Mouse (Mus musculus) hindbrain, embryonic 13.5 days (tissue): ENCODE results near the gene Notch2. TPM values are rescaled to one million over a fixed set of nuclear protein-coding genes. Genes with fewer than 3 reads are reported as not detected.

Source experiments
- ATAC-seq: fragments of 200-750 bp; cut with Nextera tagmentation; 2 replicates; pipeline ENCODE4 v1.8.0; 2017; ENCODE audit warnings: moderate TSS enrichment; ENCODE audit not compliant: low FRiP score
- H3K27ac ChIP-seq: fragments of 300-500 bp; sonication (generic); 2 replicates; pipeline ENCODE4 v1.5.1; 2015; ENCODE audit warnings: inconsistent platforms, mild to moderate bottlenecking, moderate library complexity
- H3K27me3 ChIP-seq: fragments of 300-500 bp; sonication (generic); 2 replicates; pipeline ENCODE4 v1.6.1; 2015; ENCODE audit warnings: mild to moderate bottlenecking, inconsistent platforms
- H3K36me3 ChIP-seq: fragments of 300-500 bp; sonication (generic); 2 replicates; pipeline ENCODE4 v1.6.1; 2015; ENCODE audit warnings: mild to moderate bottlenecking, inconsistent platforms
- H3K4me1 ChIP-seq: fragments of 300-500 bp; sonication (generic); replicated peaks from 2 replicates; pipeline ENCODE4 v1.6.1; 2015; ENCODE audit warnings: inconsistent platforms
- H3K4me2 ChIP-seq: fragments of 300-500 bp; sonication (generic); 2 replicates; pipeline ENCODE4 v1.6.1; 2015; ENCODE audit warnings: inconsistent platforms, mild to moderate bottlenecking, moderate library complexity
- H3K4me3 ChIP-seq: fragments of 300-500 bp; sonication (generic); 2 replicates; pipeline ENCODE4 v1.5.1; 2015; ENCODE audit warnings: mild to moderate bottlenecking, inconsistent platforms
- H3K9ac ChIP-seq: fragments of 300-500 bp; sonication (generic); 2 replicates; pipeline ENCODE4 v1.6.1; 2015; ENCODE audit warnings: mild to moderate bottlenecking, inconsistent platforms
- H3K9me3 ChIP-seq: fragments of 300-500 bp; sonication (generic); 2 replicates; pipeline ENCODE4 v1.6.1; 2016; ENCODE audit warnings: inconsistent platforms
- WGBS: fragments of 180-500 bp; shearing (Covaris S2); methylation state at CpG from one replicate; pipeline ENCODE4 v1.1.7; 2015; 5-methylcytosine and 5-hydroxymethylcytosine counted together
- polyA plus RNA-seq: library from polyadenylated mRNA; unstranded; fragments of >200 nt; fragmentation: Nextera tagmentation; extraction: Ambion mirVana; gene quantifications from 2 replicates; pipeline ENCODE4 v1.2.1, GENCODE M21; 2015

The Notch2 gene
- polyA plus RNA-seq, 1 experiment from 2014 or later, result 12.0 TPM

DNA sequence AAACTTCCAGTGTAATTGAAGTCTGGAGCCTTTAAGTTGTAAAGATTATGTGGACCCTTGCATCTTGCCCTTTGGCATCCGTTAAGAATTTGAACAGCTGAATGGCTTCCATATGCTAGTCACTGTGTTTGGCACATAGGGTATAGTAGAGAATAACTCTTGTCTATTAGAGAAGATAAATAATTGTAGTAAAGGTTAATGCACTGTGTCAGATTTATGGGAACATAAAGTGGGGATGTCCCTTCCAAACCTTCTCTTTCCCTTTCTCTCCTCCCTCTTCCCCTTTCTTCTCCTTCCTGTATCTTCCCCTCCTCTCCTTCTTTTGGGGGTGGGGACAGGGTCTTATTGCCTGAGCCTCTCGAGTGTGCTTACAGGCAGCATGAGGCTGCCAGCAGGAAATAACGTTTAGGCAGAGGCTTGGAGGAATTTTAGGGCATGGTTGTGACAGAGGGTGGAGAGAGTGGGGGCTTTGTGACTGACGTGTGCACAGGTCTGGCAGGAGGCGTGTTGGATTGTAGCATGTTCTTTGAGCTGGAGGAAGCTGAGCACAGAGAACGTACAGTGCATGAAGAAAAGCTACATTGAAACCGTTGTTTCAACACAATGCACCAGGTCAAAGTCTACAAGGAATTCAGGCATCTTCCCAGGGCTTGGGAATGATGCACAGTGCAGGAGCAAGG is 47.8 kb downstream of the Notch2 start:
- Histone ChIP-seq H3K9me3 (no peaks in the 10 kb centered on the region), H3K9ac (no peak overlapping the region), H3K27me3 (no peaks in the 10 kb centered on the region), H3K27ac (peak overlapping the region; percentile 86; the same call in 1 of the 2 replicates), H3K4me3 (no peak overlapping the region), H3K36me3 (no peaks in the 10 kb centered on the region), H3K4me2 (no peak overlapping the region), H3K4me1 (peaks cover 55% of the 10 kb centered on the region)
- 35% methylated on average over 7 of the region's 7 CpGs for WGBS
- 0 out of 2 replicates have a peak, but pooled peaks have one; percentile 2 for ATAC-seq

GRCm38 (mm10) chr3:98061661-98062330 is 48.5 kb downstream of the Notch2 start:
- Histone ChIP-seq H3K4me3 (no peak overlapping the region), H3K4me1 (peaks cover 52% of the 10 kb centered on the region), H3K4me2 (no peak overlapping the region), H3K36me3 (no peaks in the 10 kb centered on the region), H3K9me3 (no peaks in the 10 kb centered on the region), H3K27me3 (no peaks in the 10 kb centered on the region), H3K9ac (no peak overlapping the region; the same call in 1 of the 2 replicates), H3K27ac (peak overlapping the region; percentile 86)
- WGBS, result 42% methylated on average over 13 of the region's 13 CpGs
- 0 out of 2 replicates have a peak, but pooled peaks have one; percentile 8 for ATAC-seq

DNA sequence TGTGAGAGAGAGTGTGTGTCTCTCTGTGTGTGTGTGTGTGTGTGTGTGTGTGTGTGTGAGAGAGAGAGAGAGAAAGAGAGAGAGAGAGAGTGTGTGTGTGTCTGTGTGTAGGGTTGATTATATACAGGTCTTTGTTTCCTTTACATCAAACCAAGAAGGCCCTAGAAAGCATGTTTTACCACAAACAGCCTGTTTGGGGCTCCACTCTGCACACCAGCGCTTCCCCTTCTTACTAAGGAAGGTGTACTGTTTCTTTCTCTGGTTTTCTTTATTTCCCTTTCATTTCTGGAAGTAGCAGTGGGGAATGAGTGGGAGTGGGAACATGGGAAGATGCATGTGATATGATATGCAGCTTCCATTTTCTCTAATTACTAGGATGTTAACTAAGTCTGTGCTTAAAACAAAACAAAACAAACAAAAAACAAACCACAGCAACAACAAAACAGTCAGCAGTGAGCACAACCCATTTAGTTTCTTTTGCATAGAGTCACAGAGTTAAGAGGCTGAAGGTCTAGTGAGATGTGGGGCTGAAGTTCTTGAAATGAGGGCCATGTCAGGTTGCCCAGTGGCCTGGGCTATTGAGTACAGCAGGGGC is 49.4 kb downstream of the Notch2 start:
- Histone ChIP-seq H3K9me3 (no peaks in the 10 kb centered on the region), H3K36me3 (no peaks in the 10 kb centered on the region), H3K9ac (0 out of 2 replicates have a peak overlapping the region, but pooled peaks have one; percentile 10), H3K27me3 (no peaks in the 10 kb centered on the region), H3K4me2 (no peak overlapping the region), H3K4me3 (no peak overlapping the region), H3K4me1 (peaks cover 52% of the 10 kb centered on the region), H3K27ac (peak overlapping the region; percentile 86)
- no peak for ATAC-seq
- WGBS, result 75% methylated on average over 1 of the region's 1 CpGs

DNA sequence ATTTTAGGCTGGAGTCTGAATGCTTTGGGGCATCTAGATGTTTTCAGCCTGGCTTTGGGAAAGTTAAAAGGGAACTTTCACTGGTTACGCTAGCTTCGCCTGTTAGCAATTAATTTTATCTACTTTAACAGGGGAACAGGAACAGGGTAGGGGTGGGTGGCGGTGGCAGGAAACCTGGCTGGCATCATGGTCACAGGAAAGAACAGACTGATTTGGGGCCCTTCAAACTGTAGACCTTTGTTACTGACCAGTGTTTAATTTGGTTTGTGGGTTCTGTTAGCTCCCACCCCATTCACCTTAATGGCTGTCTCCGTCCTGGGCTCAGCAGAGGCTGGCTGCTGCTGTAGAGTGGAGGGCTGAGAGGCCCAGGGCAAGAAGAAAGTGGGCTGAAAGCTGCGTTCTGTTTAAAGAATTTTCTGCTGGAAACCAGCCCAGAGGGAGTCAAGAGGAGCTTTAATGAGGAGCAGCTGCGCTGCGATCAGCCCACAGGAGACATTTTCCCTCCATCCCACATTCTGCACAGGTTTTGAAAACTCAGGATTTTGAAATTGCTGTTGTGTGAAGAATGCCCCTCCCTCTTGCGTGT is 50.0 kb downstream of the Notch2 start:
- no peaks in the 10 kb centered on the region for H3K27me3 ChIP-seq
- WGBS, result 38% methylated on average over 8 of the region's 8 CpGs
- peaks cover 55% of the 10 kb centered on the region for H3K4me1 ChIP-seq
- peak overlapping the region; percentile 17; the same call in 1 of the 2 replicates for H3K4me2 ChIP-seq
- peak overlapping the region; percentile 86 for H3K27ac ChIP-seq
- no peaks in the 10 kb centered on the region for H3K9me3 ChIP-seq
- H3K9ac ChIP-seq, result 0 out of 2 replicates have a peak overlapping the region, but pooled peaks have one; percentile 10
- H3K36me3 ChIP-seq, result no peaks in the 10 kb centered on the region
- peak; percentile 52; the same call in 1 of the 2 replicates for ATAC-seq
- H3K4me3 ChIP-seq, result no peak overlapping the region

DNA sequence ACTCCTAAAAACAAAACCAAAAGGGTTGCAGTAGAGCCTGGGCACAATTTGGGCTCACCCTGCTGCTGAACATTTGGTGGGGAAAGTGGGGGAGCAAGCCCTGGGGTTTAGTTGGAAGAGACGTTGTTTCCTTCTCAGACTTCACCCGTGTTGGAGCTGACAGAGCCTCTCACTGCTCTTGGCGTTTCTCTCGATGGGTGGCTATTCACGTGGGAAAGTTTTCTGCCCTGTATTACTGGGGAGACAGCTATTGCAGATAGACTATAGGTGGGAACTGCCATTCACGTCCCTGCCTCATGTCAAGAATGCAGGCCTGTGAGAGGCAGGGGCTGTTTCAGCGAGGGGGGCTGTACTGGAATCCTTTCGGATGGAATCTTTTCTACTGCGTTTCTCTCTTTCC is 50.5 kb downstream of the Notch2 start:
- no peaks in the 10 kb centered on the region for H3K27me3 ChIP-seq
- H3K4me2 ChIP-seq, result peak overlapping the region; percentile 17; the same call in 1 of the 2 replicates
- no peak overlapping the region for H3K4me3 ChIP-seq
- peaks cover 55% of the 10 kb centered on the region for H3K4me1 ChIP-seq
- WGBS, result 26% methylated on average over 9 of the region's 9 CpGs
- no peaks in the 10 kb centered on the region for H3K9me3 ChIP-seq
- H3K36me3 ChIP-seq, result no peaks in the 10 kb centered on the region
- H3K27ac ChIP-seq, result peak overlapping the region; percentile 86
- H3K9ac ChIP-seq, result no peak overlapping the region
- peak; percentile 16; the same call in 1 of the 2 replicates for ATAC-seq

- Histone ChIP-seq H3K9me3 (no peaks in the 10 kb centered on the region), H3K36me3 (no peaks in the 10 kb centered on the region), H3K27me3 (no peaks in the 10 kb centered on the region), H3K4me2 (no peak overlapping the region), H3K27ac (peak overlapping the region; percentile 48; the same call in 1 of the 2 replicates), H3K9ac (no peak overlapping the region), H3K4me1 (peaks cover 53% of the 10 kb centered on the region), H3K4me3 (no peak overlapping the region)
- WGBS, result 89% methylated on average over 8 of the region's 8 CpGs
- no peak for ATAC-seq
Measured at GRCm38 (mm10) chr3:98065004-98065403, 51.7 kb downstream of the Notch2 start.

DNA sequence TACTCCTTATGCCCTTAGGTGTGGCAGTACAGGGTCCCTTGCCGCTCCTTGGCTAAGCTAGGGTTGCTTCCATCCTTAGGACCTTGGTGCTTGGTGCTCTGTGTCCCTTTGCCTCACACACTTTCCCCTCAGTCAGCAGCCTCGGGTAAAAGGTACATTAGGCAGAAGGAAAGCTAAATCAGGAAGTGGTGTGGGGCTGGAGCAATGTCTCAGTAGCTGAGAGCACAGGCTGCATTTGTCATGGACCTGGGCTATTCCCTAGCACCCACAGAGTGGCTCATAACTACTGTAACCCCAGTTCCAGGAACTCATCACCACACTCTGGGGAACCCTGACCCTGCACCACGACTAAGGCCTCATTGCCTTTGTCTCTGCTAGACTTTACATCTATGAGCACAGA is 53.1 kb downstream of the Notch2 start:
- 88% methylated on average over 3 of the region's 3 CpGs for WGBS
- H3K4me2 ChIP-seq, result no peak overlapping the region
- no peak overlapping the region for H3K9ac ChIP-seq
- H3K36me3 ChIP-seq, result peaks cover 5% of the 10 kb centered on the region; the same call in 1 of the 2 replicates
- H3K4me1 ChIP-seq, result peaks cover 43% of the 10 kb centered on the region
- H3K27ac ChIP-seq, result no peak overlapping the region
- no peaks in the 10 kb centered on the region for H3K9me3 ChIP-seq
- ATAC-seq, result no peak
- H3K4me3 ChIP-seq, result no peak overlapping the region
- no peaks in the 10 kb centered on the region for H3K27me3 ChIP-seq

GRCm38 (mm10) chr3:98067413-98067812 is 54.1 kb downstream of the Notch2 start:
- peaks cover 5% of the 10 kb centered on the region; the same call in 1 of the 2 replicates for H3K36me3 ChIP-seq
- no peak overlapping the region for H3K9ac ChIP-seq
- no peaks in the 10 kb centered on the region for H3K27me3 ChIP-seq
- H3K9me3 ChIP-seq, result no peaks in the 10 kb centered on the region
- 83% methylated on average over 3 of the region's 3 CpGs for WGBS
- H3K27ac ChIP-seq, result no peak overlapping the region
- peaks cover 33% of the 10 kb centered on the region for H3K4me1 ChIP-seq
- no peak overlapping the region for H3K4me3 ChIP-seq
- H3K4me2 ChIP-seq, result no peak overlapping the region
- ATAC-seq, result no peak

GRCm38 (mm10) chr3:98067852-98068491 is 54.6 kb downstream of the Notch2 start:
- H3K9ac ChIP-seq, result no peak overlapping the region
- H3K27me3 ChIP-seq, result no peaks in the 10 kb centered on the region
- no peak for ATAC-seq
- 79% methylated on average over 12 of the region's 12 CpGs for WGBS
- H3K9me3 ChIP-seq, result no peaks in the 10 kb centered on the region
- H3K4me3 ChIP-seq, result no peak overlapping the region
- peaks cover 5% of the 10 kb centered on the region; the same call in 1 of the 2 replicates for H3K36me3 ChIP-seq
- H3K4me2 ChIP-seq, result no peak overlapping the region
- peaks cover 27% of the 10 kb centered on the region for H3K4me1 ChIP-seq
- H3K27ac ChIP-seq, result no peak overlapping the region

GRCm38 (mm10) chr3:98069161-98069560 is 55.8 kb downstream of the Notch2 start:
- Histone ChIP-seq H3K4me1 (peaks cover 16% of the 10 kb centered on the region), H3K9me3 (no peaks in the 10 kb centered on the region), H3K36me3 (peaks cover 5% of the 10 kb centered on the region; the same call in 1 of the 2 replicates), H3K27ac (no peak overlapping the region), H3K9ac (no peak overlapping the region), H3K4me3 (no peak overlapping the region), H3K4me2 (no peak overlapping the region), H3K27me3 (no peaks in the 10 kb centered on the region)
- WGBS, result 82% methylated on average over 7 of the region's 7 CpGs
- no peak for ATAC-seq

DNA sequence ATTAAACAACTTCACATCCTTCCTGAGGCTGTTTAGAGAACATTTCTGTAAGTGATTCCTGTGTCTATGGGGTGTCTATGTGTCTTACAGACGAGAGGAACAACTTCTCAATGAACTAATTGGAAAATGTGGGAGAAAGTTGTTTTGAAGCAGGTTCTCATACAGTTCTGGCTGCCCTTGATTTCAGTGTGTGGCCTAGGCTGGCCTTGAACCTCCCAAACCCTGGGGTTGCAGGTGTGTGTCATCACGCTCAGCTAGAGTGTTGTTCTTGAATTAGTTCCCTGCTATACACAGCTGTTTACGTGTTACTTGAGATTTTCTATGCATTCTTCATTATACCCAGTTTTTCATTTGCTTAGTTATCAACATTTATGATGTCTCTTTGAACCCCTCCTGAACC is 56.5 kb downstream of the Notch2 start:
- Histone ChIP-seq H3K9ac (no peak overlapping the region), H3K27me3 (no peaks in the 10 kb centered on the region), H3K4me1 (peaks cover 12% of the 10 kb centered on the region), H3K9me3 (no peaks in the 10 kb centered on the region), H3K27ac (no peak overlapping the region), H3K4me2 (no peak overlapping the region), H3K36me3 (peaks cover 5% of the 10 kb centered on the region; the same call in 1 of the 2 replicates), H3K4me3 (no peak overlapping the region)
- 94% methylated on average over 3 of the region's 3 CpGs for WGBS
- no peak for ATAC-seq
